Mouse (Mus musculus) liver, postnatal 0 days (tissue): Measurements from ENCODE around the gene 1700030J22Rik.

Experiments used
- CTCF ChIP-seq: sonication (generic); IDR thresholded peaks from 2 replicates; pipeline ENCODE4 v1.5.1; 2016; ENCODE audit warnings: antibody characterized with exemption, low read depth
- EP300 ChIP-seq: IDR thresholded peaks from 2 replicates; pipeline ENCODE4 v1.6.1; 2016; ENCODE audit warnings: antibody characterized with exemption, low read depth, mild to moderate bottlenecking

- no peak for TF ChIP-seq EP300
- peak; percentile 51 for TF ChIP-seq CTCF
These were observed at the start of gene 1700030J22Rik for GRCm38 (mm10) chr8:116978631-116979256.
